Mouse (Mus musculus): ENCODE results near the gene Gm21987.

- TF ChIP-seq GATA1 (IDR thresholded peaks at IDR 0.05; ENCODE audit: low read length): no peak
- no peak for TF ChIP-seq TAL1 (IDR thresholded peaks at IDR 0.05; ENCODE audit: low read length)
Measured at GRCm38 (mm10) chr16:38363256-38363595, 16.4 kb downstream of the Gm21987 start.
